Mouse (Mus musculus) lung, adult 2 months (tissue): Measurements from ENCODE around the gene Gm7138. TPM values are rescaled to one million over a fixed set of nuclear protein-coding genes. Genes with fewer than 3 reads are reported as not detected.
"Not testable (repeated sequence)": the region's sequence is repeated elsewhere in the genome, so short reads cannot be mapped to it uniquely, and the experiment has no call there.

Source experiments
- DNase-seq: peaks from one replicate; pipeline ENCODE4 v3.0.0; 2022
- H3K4me1 ChIP-seq: fragments of 200-500 bp; 2 replicates; pipeline ENCODE4 v1.6.1; 2011; ENCODE audit warnings: low read length; ENCODE audit not compliant: control insufficient read depth, insufficient read depth
- H3K4me3 ChIP-seq: fragments of 200-500 bp; replicated peaks from 2 replicates; pipeline ENCODE3; 2011; ENCODE audit warnings: low read depth, mild to moderate bottlenecking, control low read depth, low read length; ENCODE audit errors: extremely low read depth
- CTCF ChIP-seq: fragments of 200-500 bp; IDR thresholded peaks from 2 replicates; pipeline ENCODE4 v1.5.1; 2011; ENCODE audit warnings: mild to moderate bottlenecking, low read length, control low read depth; ENCODE audit not compliant: insufficient read depth
- POLR2A ChIP-seq: fragments of 200-500 bp; IDR thresholded peaks from 2 replicates; pipeline ENCODE4 v1.6.1; 2011; ENCODE audit warnings: low read depth, mild to moderate bottlenecking, control low read depth, low read length, borderline replicate concordance; ENCODE audit errors: extremely low read depth
- WGBS: fragments of 180-500 bp; shearing (Covaris S2); methylation state at CpG from one replicate; pipeline ENCODE4 v1.1.7; 2018; 5-methylcytosine and 5-hydroxymethylcytosine counted together
- polyA plus RNA-seq: library from polyadenylated mRNA; depleted of rRNA; stranded (reverse); fragments of >200 nt; gene quantifications from 2 replicates; pipeline ENCODE4 v1.2.3, GENCODE M21; 2012

Gene Gm7138
- polyA plus RNA-seq, 1 experiment = not detected

- DNase-seq = no peak
Observed at GRCm38 (mm10) chr10:77794976-77795375, 18.2 kb upstream of the Gm7138 start, which contains the start of gene Gm9639. Gene Gm9639 (minus strand): TSS chr10:77795076.

GRCm38 (mm10) chr10:77788621-77789020, 11.9 kb upstream of the Gm7138 start:
- no peak for DNase-seq
- Histone ChIP-seq H3K4me1 (no peaks in the 10 kb centered on the region), H3K4me3 (no peak overlapping the region)
- WGBS = 73% methylated on average over 2 of the region's 2 CpGs
- no peak for TF ChIP-seq CTCF
- no peak for TF ChIP-seq POLR2A

More at GRCm38 (mm10) chr10:77794976-77795375, 18.2 kb upstream of the Gm7138 start, which contains the start of gene Gm9639:
- Histone ChIP-seq H3K4me3 (no peak within 1 kb of the TSS), H3K4me1 (no peaks in the 10 kb centered on the region)
- no peak for TF ChIP-seq CTCF
- no peak for TF ChIP-seq POLR2A
- 52% methylated on average over 2 of the region's 2 CpGs for WGBS

DNA sequence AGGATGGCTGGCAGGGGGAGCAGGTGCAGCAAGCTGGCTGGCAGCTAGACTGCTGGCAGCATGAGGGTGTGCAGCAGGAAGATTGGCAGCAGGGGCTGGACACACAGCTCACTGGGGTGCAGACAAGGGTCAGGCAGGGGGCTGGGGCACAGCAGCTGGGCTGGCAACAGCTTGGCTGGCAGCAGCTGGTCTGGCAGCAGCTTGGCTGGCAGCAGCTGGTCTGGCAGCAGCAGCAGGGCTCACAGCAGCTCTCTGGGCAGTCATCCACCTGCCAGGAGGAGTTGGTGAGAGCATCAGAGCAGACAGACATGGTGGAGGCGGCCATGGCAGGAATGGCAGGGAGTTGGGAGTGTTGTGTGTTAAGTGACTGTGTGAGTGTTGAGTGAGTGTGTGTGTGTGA, 11.1 kb upstream of the Gm7138 start, which contains the start of gene Gm7137:
Gene Gm7137, minus strand, starts transcription at position 325 of the 400 bp plus-strand sequence.
- WGBS = 13% methylated on average over 1 of the region's 1 CpGs
- DNase-seq = not testable (repeated sequence)

GRCm38 (mm10) chr10:77783396-77783795, 6.7 kb upstream of the Gm7138 start:
- H3K4me3 ChIP-seq, H3K4me1 ChIP-seq, DNase-seq: not testable (repeated sequence)
- 78% methylated on average over 2 of the region's 3 CpGs for WGBS

More for the DNA sequence above, 11.1 kb upstream of the Gm7138 start, which contains the start of gene Gm7137:
- not testable (repeated sequence) for H3K4me1 ChIP-seq, H3K4me3 ChIP-seq

DNA sequence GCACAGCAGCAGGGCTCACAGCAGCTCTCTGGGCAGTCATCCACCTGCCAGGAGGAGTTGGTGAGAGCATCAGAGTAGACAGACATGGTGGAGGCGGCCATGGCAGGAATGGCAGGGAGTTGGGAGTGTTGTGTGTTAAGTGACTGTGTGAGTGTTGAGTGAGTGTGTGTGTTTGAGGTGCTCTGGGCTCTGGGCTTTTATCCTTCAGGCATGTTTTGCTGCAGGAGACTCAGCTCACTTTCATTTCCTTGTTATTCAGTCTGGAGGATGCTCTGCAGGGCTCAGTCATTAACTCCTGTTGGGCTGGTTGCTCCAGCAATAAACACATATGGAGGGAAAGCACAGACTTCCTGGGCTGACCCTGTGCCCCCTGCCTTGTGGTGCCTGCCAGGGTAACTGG, 5.7 kb upstream of the Gm7138 start, which contains the start of gene Gm3250:
Gene Gm3250, minus strand, starts transcription at position 101 of the 400 bp plus-strand sequence.
- H3K4me1 ChIP-seq, H3K4me3 ChIP-seq, DNase-seq: not testable (repeated sequence)
- 80% methylated on average over 1 of the region's 1 CpGs for WGBS

DNA sequence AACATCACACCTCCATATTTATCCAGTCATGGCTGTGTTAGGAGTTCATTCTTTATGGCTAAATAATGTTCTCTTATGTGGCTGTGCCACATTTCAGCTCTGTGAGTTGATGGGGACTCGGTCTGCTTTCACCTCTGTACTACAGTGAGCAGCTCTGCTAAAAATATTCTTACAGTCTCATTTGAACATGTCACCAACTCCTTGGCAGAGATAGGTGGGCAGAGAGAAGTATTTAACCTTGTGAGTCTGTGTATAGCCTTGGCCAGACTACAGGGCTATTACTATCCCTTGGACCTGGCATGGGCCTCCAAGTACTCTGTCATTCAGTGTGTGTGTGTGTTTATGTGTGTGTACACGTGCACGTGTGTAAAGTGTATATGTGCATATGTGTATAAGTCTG, 4.6 kb downstream of the Gm7138 start:
- H3K4me3 ChIP-seq, DNase-seq, H3K4me1 ChIP-seq: not testable (repeated sequence)
- WGBS = 84% methylated on average over 3 of the region's 3 CpGs

- H3K4me1 ChIP-seq, DNase-seq, H3K4me3 ChIP-seq: not testable (repeated sequence)
- 43% methylated on average over 1 of the region's 1 CpGs for WGBS
Observed at GRCm38 (mm10) chr10:77771225-77771624, 5.5 kb downstream of the Gm7138 start, which contains the start of gene Gm3238. Gene Gm3238 (minus strand): TSS chr10:77771325.

- no peak for DNase-seq
- H3K4me1 ChIP-seq = no peaks in the 10 kb centered on the region
- H3K4me3 ChIP-seq = no peak overlapping the region
- WGBS = 81% methylated on average over 1 of the region's 1 CpGs
- no peak for TF ChIP-seq CTCF
- TF ChIP-seq POLR2A = no peak
Observed at GRCm38 (mm10) chr10:77769727-77770126, 7.0 kb downstream of the Gm7138 start.

DNA sequence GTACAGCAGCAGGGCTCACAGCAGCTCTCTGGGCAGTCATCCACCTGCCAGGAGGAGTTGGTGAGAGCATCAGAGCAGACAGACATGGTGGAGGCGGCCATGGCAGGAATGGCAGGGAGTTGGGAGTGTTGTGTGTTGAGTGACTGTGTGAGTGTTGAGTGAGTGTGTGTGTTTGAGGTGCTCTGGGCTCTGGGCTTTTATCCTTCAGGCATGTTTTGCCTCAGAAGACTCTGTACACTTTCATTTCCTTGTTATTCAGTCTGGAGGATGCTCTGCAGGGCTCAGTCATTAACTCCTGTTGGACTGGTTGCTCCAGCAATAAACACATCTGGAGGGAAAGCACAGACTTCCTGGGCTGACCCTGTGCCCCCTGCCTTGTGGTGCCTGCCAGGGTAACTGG, 17.2 kb downstream of the Gm7138 start, which contains the start of gene Gm3233:
Gene Gm3233, minus strand, starts transcription at position 101 of the 400 bp plus-strand sequence.
- not testable (repeated sequence) for DNase-seq, H3K4me3 ChIP-seq, H3K4me1 ChIP-seq
- WGBS = no CpG with 5 or more reads among the region's 1 CpGs

- Histone ChIP-seq H3K4me1 (no peaks in the 10 kb centered on the region), H3K4me3 (no peak overlapping the region)
- no peak for DNase-seq
- no peak for TF ChIP-seq CTCF
- TF ChIP-seq POLR2A = no peak
Observed at GRCm38 (mm10) chr10:77753448-77753847, 23.3 kb downstream of the Gm7138 start.

DNA sequence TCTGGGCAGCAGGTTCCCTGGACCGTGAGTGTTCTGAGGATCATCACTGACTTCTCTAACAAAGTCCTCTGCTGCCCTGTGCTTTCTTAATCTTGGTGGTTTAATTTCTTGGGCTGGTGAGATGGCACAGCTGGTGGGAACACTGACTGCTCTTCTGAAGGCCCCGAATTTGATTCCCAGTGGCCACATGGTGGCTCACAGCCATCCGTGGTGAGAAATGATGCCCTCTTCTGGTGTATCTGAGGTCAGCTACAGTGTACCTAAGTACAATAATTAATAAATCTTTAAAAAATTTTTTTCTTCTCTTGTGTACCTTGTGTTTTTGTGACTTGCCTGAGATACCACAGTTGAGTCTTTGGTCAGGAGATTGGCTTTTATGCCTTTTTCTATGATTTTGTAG, 24.4 kb downstream of the Gm7138 start:
- DNase-seq, H3K4me1 ChIP-seq, H3K4me3 ChIP-seq: not testable (repeated sequence)
- 44% methylated on average over 3 of the region's 3 CpGs for WGBS

- DNase-seq, H3K4me3 ChIP-seq, H3K4me1 ChIP-seq: not testable (repeated sequence)
- WGBS = 63% methylated on average over 1 of the region's 1 CpGs
Observed at GRCm38 (mm10) chr10:77751254-77751653, 25.5 kb downstream of the Gm7138 start, which contains the start of gene Gm9736. Gene Gm9736 (minus strand): TSS chr10:77751354.

DNA sequence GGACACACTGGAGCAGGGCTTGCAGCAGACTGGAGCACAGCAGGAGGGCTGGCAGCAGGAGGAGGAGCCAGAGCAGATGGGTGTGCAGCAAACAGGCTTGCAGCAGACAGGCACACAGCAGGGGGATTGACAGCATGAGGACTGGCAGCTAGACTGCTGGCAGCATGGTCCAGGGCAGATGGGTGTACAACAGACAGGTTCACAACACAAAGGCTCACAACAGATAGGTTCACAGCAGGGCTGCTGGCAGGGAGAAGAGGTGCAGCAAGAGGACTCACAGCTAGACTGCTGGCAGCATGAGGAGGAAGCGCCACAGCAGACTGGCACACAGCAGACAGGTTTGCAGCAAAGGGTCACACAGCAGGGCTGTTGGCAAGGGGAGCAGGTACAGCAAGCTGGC, 26.1 kb downstream of the Gm7138 start:
- 80% methylated on average over 1 of the region's 1 CpGs for WGBS

GRCm38 (mm10) chr10:77741924-77742688, 34.6 kb downstream of the Gm7138 start, which contains the start of gene Gm18596:
Gene Gm18596 (minus strand): TSS chr10:77742638.
- H3K4me3 ChIP-seq, H3K4me1 ChIP-seq, DNase-seq: not testable (repeated sequence)
- WGBS = 56% methylated on average over 5 of the region's 5 CpGs

More for the DNA sequence above, 26.1 kb downstream of the Gm7138 start:
- DNase-seq, H3K4me1 ChIP-seq, H3K4me3 ChIP-seq: not testable (repeated sequence)
